Mouse (Mus musculus) megakaryocyte, embryonic 14.5 days (primary cell): ENCODE data around the gene Smc1b.

Source experiments
- FLI1 ChIP-seq: IDR thresholded peaks from 2 replicates; pipeline ENCODE4 v1.6.1; 2012; ENCODE audit warnings: low read length, inconsistent platforms, mixed read lengths
- GATA1 ChIP-seq: IDR thresholded peaks from 3 replicates; pipeline ENCODE4 v1.6.1; 2012; ENCODE audit warnings: mixed read lengths, low read length, inconsistent platforms, borderline replicate concordance

DNA sequence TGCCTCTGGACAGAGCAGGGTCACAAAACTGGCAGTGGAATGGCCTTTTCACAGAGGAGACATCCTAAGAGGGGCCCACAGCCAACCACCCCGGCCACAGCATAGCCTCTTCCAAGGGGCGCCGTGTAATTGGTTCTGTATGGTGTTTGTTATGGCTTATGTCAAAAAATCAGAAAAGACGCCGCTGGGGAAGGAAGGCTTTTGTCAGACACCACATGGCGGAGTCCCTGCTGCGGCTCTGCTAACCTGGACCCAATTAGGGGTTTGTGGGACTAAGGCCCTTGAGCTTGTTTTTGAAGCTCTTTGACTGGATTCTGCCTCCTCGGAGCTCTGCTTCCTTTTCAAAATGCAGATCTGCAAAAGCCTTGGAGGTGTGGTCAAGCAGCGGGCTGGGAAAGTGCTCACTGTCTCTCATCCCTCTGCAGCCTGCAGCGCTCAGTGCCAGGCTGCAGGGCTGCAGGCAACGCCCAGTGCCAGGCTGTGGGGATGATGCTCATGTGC lies 34.7 kb upstream of the Smc1b start:
- TF ChIP-seq GATA1 (no peak), FLI1 (no peak)
